8 mouse cellular contexts compared by ENCODE assay signal in genomic region chr1:192598380-192598779, GRCm38 (mm10).
DNase-seq lines count a peak whose midpoint lies in the region; ATAC-seq and TF ChIP-seq lines count a peak whose summit lies in the region.

No protein-coding gene starts in this region.

- TF ChIP-seq CTCF in kidney, adult 2 months (conservative IDR thresholded peaks at IDR 0.05; ENCODE audit: insufficient read depth, insufficient read length, low read depth, low read length): peak; percentile 80

- peak; percentile 38 for DNase-seq in CD4-positive, CD25-positive, alpha-beta regulatory T cell, adult 2 months (ENCODE audit: low read depth, low spot score)
- peak; percentile 73 for DNase-seq in embryo, embryonic 9.5 days (ENCODE audit: extremely low spot score)
- DNase-seq in gastrocnemius, postnatal 4 days (ENCODE audit: low spot score in 2 of 2): peak; percentile 32 to 78
- peak; percentile 85 for DNase-seq in kidney, adult 2 months
- DNase-seq in left cerebral cortex, postnatal 4 days: peak; percentile 91
- peak; percentile 7 for DNase-seq in naive thymus-derived CD4-positive, alpha-beta T cell, adult 2 months (ENCODE audit: low read depth)
- DNase-seq in spleen, postnatal 4 days (ENCODE audit: low spot score in 2 of 2): peak; percentile 47 to 81

- ATAC-seq in CD4-positive, CD25-positive, alpha-beta regulatory T cell, adult 4 months: no peak

- no peaks in the 10 kb centered on the region for H3K27me3 ChIP-seq in kidney, adult 2 months (replicated peaks; ENCODE audit: control insufficient read depth, insufficient read depth, low read length)

- WGBS in kidney, adult 2 months: 51% methylated on average over 2 of the region's 2 CpGs

- peaks cover 6% of the 10 kb centered on the region; the same call in 1 of the 2 replicates for H3K4me1 ChIP-seq in kidney, adult 2 months (ENCODE audit: control insufficient read depth, insufficient read depth, low read length)

- TF ChIP-seq POLR2A in kidney, adult 2 months (IDR thresholded peaks at IDR 0.05; ENCODE audit: low read depth, low read length): no peak

- no peak overlapping the region for H3K4me3 ChIP-seq in kidney, adult 2 months (ENCODE audit: insufficient read depth, low read depth, low read length)

- intact Hi-C loops in left cerebral cortex, postnatal 4 days (cut with DNase I): loop anchor here (1.0 to 10.0 kb wide), 3 partner anchors 114 to 408 kb away; partner anchors contain the start of gene Kcnh1

- no peak overlapping the region for H3K27ac ChIP-seq in kidney, adult 2 months (ENCODE audit: insufficient read depth, low read depth, low read length)

- H3K36me3 ChIP-seq in kidney, adult 2 months (ENCODE audit: control insufficient read depth, insufficient read depth, low read length): no peaks in the 10 kb centered on the region

Comparison
In these comparisons a context has a peak if more than half of its experiments do, and no peak if none do; other contexts are left out.
1. DNase-seq: peak in every context shown above with its lines; median percentile 91 in left cerebral cortex, postnatal 4 days; 85 in kidney, adult 2 months; 73 in embryo, embryonic 9.5 days; 64 in spleen, postnatal 4 days; 55 in gastrocnemius, postnatal 4 days; 38 in CD4-positive, CD25-positive, alpha-beta regulatory T cell, adult 2 months; 7 in naive thymus-derived CD4-positive, alpha-beta T cell, adult 2 months.